Mouse (Mus musculus) lung, adult 2 months (tissue): ENCODE results near the gene Hrc.

Experiments used
- CTCF ChIP-seq: fragments of 200-500 bp; IDR thresholded peaks from 2 replicates; pipeline ENCODE4 v1.5.1; 2011; ENCODE audit warnings: mild to moderate bottlenecking, low read length, control low read depth; ENCODE audit not compliant: insufficient read depth
- POLR2A ChIP-seq: fragments of 200-500 bp; IDR thresholded peaks from 2 replicates; pipeline ENCODE4 v1.6.1; 2011; ENCODE audit warnings: low read depth, mild to moderate bottlenecking, control low read depth, low read length, borderline replicate concordance; ENCODE audit errors: extremely low read depth

DNA sequence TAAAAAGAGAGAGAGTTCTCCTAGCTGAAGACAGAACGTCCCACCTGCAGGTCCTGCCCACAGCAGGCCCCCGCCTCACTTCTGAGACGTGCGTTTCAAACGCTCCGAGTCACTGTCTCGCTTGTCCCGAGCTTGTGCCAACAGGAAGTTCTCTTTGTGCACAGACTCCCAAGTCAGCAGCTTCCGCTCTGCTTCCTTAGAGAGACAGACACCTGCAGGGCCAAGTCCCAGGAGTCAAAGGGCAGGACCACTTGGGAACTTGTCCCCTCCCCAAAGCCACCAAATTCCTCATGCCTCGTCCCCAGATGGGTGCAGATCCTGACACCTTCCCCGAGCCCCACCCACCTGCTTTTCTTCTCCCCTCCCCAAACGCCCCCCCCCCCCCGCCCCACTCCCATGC, 30.2 kb upstream of the Hrc start:
- TF ChIP-seq CTCF (no peak), POLR2A (no peak)
